Mouse (Mus musculus) CH12.LX (cell line): ENCODE measurements at regions not wholly inside any gene's neighbourhood (a gene's known extent, or its start where the extent isn't known, plus 50 kb on each side); places are given as distances from the start of the nearest gene placed in this dataset.
A peak's percentile ranks its signal among the peaks of the same experiment; 100 is the strongest.

Experiments
- DNase-seq: peaks from one replicate; pipeline ENCODE4 v3.0.0-alpha.2; 2013; ENCODE audit errors: extremely low read depth
- H3K27ac ChIP-seq: 2 replicates; pipeline ENCODE4 v1.5.1; 2012; ENCODE audit warnings: low read depth, mild to moderate bottlenecking, control low read depth, moderate library complexity; ENCODE audit not compliant: insufficient read depth
- H3K27me3 ChIP-seq: replicated peaks from 2 replicates; pipeline ENCODE3; 2012; ENCODE audit warnings: inconsistent platforms
- H3K36me3 ChIP-seq, 2 experiments: replicated peaks in 1 of 2; 2 replicates each; pipeline versions ENCODE3 to v1.6.1; 2012; ENCODE audit warnings: inconsistent platforms in 1 of 2, low read length in 1 of 2, mild to moderate bottlenecking in 1 of 2, mixed read lengths in 1 of 2, moderate library complexity in 1 of 2; ENCODE audit not compliant: control insufficient read depth in 1 of 2, insufficient read depth in 1 of 2
- H3K4me1 ChIP-seq, 2 experiments: 2 replicates each; pipeline ENCODE4 v1.6.1; 2012; ENCODE audit warnings: inconsistent platforms in 1 of 2, moderate library complexity in 1 of 2; ENCODE audit not compliant: insufficient read depth in 2 of 2, control insufficient read depth in 1 of 2
- H3K4me2 ChIP-seq: 2 replicates; pipeline ENCODE4 v1.6.1; 2012; ENCODE audit warnings: low read depth, mild to moderate bottlenecking, control low read depth; ENCODE audit not compliant: poor library complexity, insufficient read depth, severe bottlenecking
- H3K4me3 ChIP-seq, 3 experiments: fragments of 150-350 bp in 1 of 3; sonication (generic) in 1 of 3; replicated peaks in 1 of 3; 2 replicates each; pipeline versions ENCODE3 to v1.5.1; 2011 to 2012; ENCODE audit warnings: low read depth in 2 of 3, low read length in 2 of 3, mild to moderate bottlenecking in 2 of 3, moderate library complexity in 2 of 3, control low read depth in 1 of 3, improper control_type of control experiment in 1 of 3, inconsistent platforms in 1 of 3, mixed read lengths in 1 of 3; ENCODE audit not compliant: poor library complexity in 1 of 3
- H3K79me2 ChIP-seq: replicated peaks from 2 replicates; pipeline ENCODE4 v1.6.1; 2012; ENCODE audit warnings: mild to moderate bottlenecking, moderate library complexity; ENCODE audit not compliant: control insufficient read depth, poor library complexity, insufficient read depth, severe bottlenecking; ENCODE audit errors: extremely low read depth
- H3K9ac ChIP-seq: 2 replicates; pipeline ENCODE4 v1.6.1; 2012; ENCODE audit warnings: low read depth, mild to moderate bottlenecking, control low read depth, moderate library complexity; ENCODE audit not compliant: insufficient read depth
- H3K9me3 ChIP-seq: replicated peaks from 2 replicates; pipeline ENCODE3; 2012; ENCODE audit warnings: low read length, inconsistent platforms, mixed read lengths
- BHLHE40 ChIP-seq: IDR thresholded peaks from 2 replicates; pipeline ENCODE4 v1.6.1; 2011; ENCODE audit warnings: mild to moderate bottlenecking, low read depth, low read length, improper control_type of control experiment
- CHD2 ChIP-seq: IDR thresholded peaks from 2 replicates; pipeline ENCODE4 v1.6.1; 2011; ENCODE audit warnings: low read length, improper control_type of control experiment
- CTCF ChIP-seq, 2 experiments: IDR thresholded peaks in 1 of 2; conservative IDR thresholded peaks in 1 of 2; 2 replicates each; pipeline ENCODE4 v1.5.1; 2011 to 2012; ENCODE audit warnings: low read depth in 2 of 2, low read length in 2 of 2, improper control_type of control experiment in 1 of 2, inconsistent platforms in 1 of 2, mild to moderate bottlenecking in 1 of 2, moderate library complexity in 1 of 2
- ELF1 ChIP-seq: IDR thresholded peaks from 2 replicates; pipeline ENCODE4 v1.6.1; 2014; ENCODE audit warnings: low read depth, mild to moderate bottlenecking, inconsistent platforms, low read length, improper control_type of control experiment
- EP300 ChIP-seq: IDR thresholded peaks from 2 replicates; pipeline ENCODE4 v1.6.1; 2011; ENCODE audit warnings: low read length, improper control_type of control experiment
- ETS1 ChIP-seq: conservative IDR thresholded peaks from 2 replicates; pipeline ENCODE4 v1.6.1; 2012; ENCODE audit warnings: low read depth, mild to moderate bottlenecking, inconsistent platforms, low read length, improper control_type of control experiment, moderate library complexity
- GABPA ChIP-seq: IDR thresholded peaks from 2 replicates; pipeline ENCODE4 v1.6.1; 2012; ENCODE audit warnings: low read depth, low read length, improper control_type of control experiment, inconsistent platforms; ENCODE audit not compliant: insufficient replicate concordance
- HCFC1 ChIP-seq: IDR thresholded peaks from 2 replicates; pipeline ENCODE4 v1.6.1; 2012; ENCODE audit warnings: low read depth, mild to moderate bottlenecking, inconsistent platforms, low read length, improper control_type of control experiment
- IRF4 ChIP-seq: IDR thresholded peaks from 2 replicates; pipeline ENCODE4 v1.6.1; 2014; ENCODE audit warnings: low read depth, mild to moderate bottlenecking, inconsistent platforms, low read length, improper control_type of control experiment
- JUN ChIP-seq: IDR thresholded peaks from 2 replicates; pipeline ENCODE4 v1.6.1; 2011; ENCODE audit warnings: low read depth, mild to moderate bottlenecking, low read length, improper control_type of control experiment, moderate library complexity; ENCODE audit not compliant: insufficient read depth
- JUND ChIP-seq: conservative IDR thresholded peaks from 2 replicates; pipeline ENCODE4 v1.6.1; 2011; ENCODE audit warnings: low read depth, low read length, improper control_type of control experiment
- KAT2A ChIP-seq: IDR thresholded peaks from 2 replicates; pipeline ENCODE4 v1.6.1; 2012; ENCODE audit warnings: low read length, improper control_type of control experiment, inconsistent platforms; ENCODE audit not compliant: insufficient replicate concordance
- MAFK ChIP-seq: IDR thresholded peaks from 2 replicates; pipeline ENCODE4 v1.6.1; 2011; ENCODE audit warnings: low read length, improper control_type of control experiment; ENCODE audit not compliant: insufficient replicate concordance
- MAX ChIP-seq: IDR thresholded peaks from 2 replicates; pipeline ENCODE4 v1.6.1; 2011; ENCODE audit warnings: low read length, improper control_type of control experiment
- MAZ ChIP-seq: IDR thresholded peaks from 2 replicates; pipeline ENCODE4 v1.6.1; 2012; ENCODE audit warnings: low read depth, mild to moderate bottlenecking, inconsistent platforms, low read length, improper control_type of control experiment, moderate library complexity
- MEF2A ChIP-seq: IDR thresholded peaks from 2 replicates; pipeline ENCODE4 v1.6.1; 2014; ENCODE audit warnings: low read depth, mild to moderate bottlenecking, inconsistent platforms, low read length, improper control_type of control experiment, borderline replicate concordance
- MXI1 ChIP-seq: IDR thresholded peaks from 2 replicates; pipeline ENCODE4 v1.6.1; 2011; ENCODE audit warnings: mild to moderate bottlenecking, low read depth, low read length, improper control_type of control experiment
- MYC ChIP-seq: IDR thresholded peaks from 2 replicates; pipeline ENCODE4 v1.6.1; 2011; ENCODE audit warnings: low read depth, mild to moderate bottlenecking, improper control_type of control experiment, low read length
- NELFE ChIP-seq: IDR thresholded peaks from 2 replicates; pipeline ENCODE4 v1.6.1; 2011; ENCODE audit warnings: low read depth, low read length, improper control_type of control experiment
- POLR2A ChIP-seq: IDR thresholded peaks from 2 replicates; pipeline ENCODE4 v1.6.1; 2011; ENCODE audit warnings: low read depth, mild to moderate bottlenecking, improper control_type of control experiment, low read length
- POLR2AphosphoS2 ChIP-seq: IDR thresholded peaks from 2 replicates; pipeline ENCODE4 v1.6.1; 2011; ENCODE audit warnings: low read depth, low read length, improper control_type of control experiment
- RAD21 ChIP-seq: IDR thresholded peaks from 2 replicates; pipeline ENCODE4 v1.6.1; 2011; ENCODE audit warnings: low read depth, mild to moderate bottlenecking, low read length, improper control_type of control experiment, moderate library complexity
- RCOR1 ChIP-seq: conservative IDR thresholded peaks from 2 replicates; pipeline ENCODE4 v1.6.1; 2012; ENCODE audit warnings: low read depth, mild to moderate bottlenecking, inconsistent platforms, low read length, improper control_type of control experiment
- SIN3A ChIP-seq: IDR thresholded peaks from 2 replicates; pipeline ENCODE4 v1.6.1; 2012; ENCODE audit warnings: low read length, improper control_type of control experiment, inconsistent platforms
- SMC3 ChIP-seq: IDR thresholded peaks from 2 replicates; pipeline ENCODE4 v1.6.1; 2011; ENCODE audit warnings: low read depth, low read length, improper control_type of control experiment
- TCF12 ChIP-seq: IDR thresholded peaks from 2 replicates; pipeline ENCODE4 v1.6.1; 2014; ENCODE audit warnings: low read depth, mild to moderate bottlenecking, inconsistent platforms, low read length, improper control_type of control experiment
- UBTF ChIP-seq: IDR thresholded peaks from 2 replicates; pipeline ENCODE4 v1.6.1; 2012; ENCODE audit warnings: low read depth, mild to moderate bottlenecking, inconsistent platforms, low read length, improper control_type of control experiment, moderate library complexity
- USF1 ChIP-seq: IDR thresholded peaks from 2 replicates; pipeline ENCODE4 v1.6.1; 2014; ENCODE audit warnings: low read depth, mild to moderate bottlenecking, inconsistent platforms, low read length, improper control_type of control experiment
- USF2 ChIP-seq: conservative IDR thresholded peaks from 2 replicates; pipeline ENCODE4 v1.6.1; 2011; ENCODE audit warnings: low read depth, low read length, improper control_type of control experiment
- ZKSCAN1 ChIP-seq: IDR thresholded peaks from 2 replicates; pipeline ENCODE4 v1.6.1; 2012; ENCODE audit warnings: low read depth, inconsistent platforms, low read length, improper control_type of control experiment, borderline replicate concordance
- ZMIZ1 ChIP-seq: IDR thresholded peaks from 2 replicates; pipeline ENCODE4 v1.6.1; 2012; ENCODE audit warnings: low read depth, mild to moderate bottlenecking, inconsistent platforms, low read length, improper control_type of control experiment
- dilution Hi-C: fragments of 300-500 bp; cut with MboI; formaldehyde crosslinking; loops from 2 replicates; pipeline ENCODE4 v1.14.3; 2020; ENCODE audit warnings: low sequenced_read_pairs; ENCODE audit not compliant: extremely low pct_unique_long_range_greater_than_20kb, extremely low pct_ligation_motif_present
- in situ Hi-C: fragments of 300-500 bp; cut with MboI; formaldehyde crosslinking; loops from 3 replicates; pipeline ENCODE4 v1.14.3; 2019; ENCODE audit warnings: low sequenced_read_pairs, low pct_ligation_motif_present, low pct_unique_long_range_greater_than_20kb, mixed read lengths

DNA sequence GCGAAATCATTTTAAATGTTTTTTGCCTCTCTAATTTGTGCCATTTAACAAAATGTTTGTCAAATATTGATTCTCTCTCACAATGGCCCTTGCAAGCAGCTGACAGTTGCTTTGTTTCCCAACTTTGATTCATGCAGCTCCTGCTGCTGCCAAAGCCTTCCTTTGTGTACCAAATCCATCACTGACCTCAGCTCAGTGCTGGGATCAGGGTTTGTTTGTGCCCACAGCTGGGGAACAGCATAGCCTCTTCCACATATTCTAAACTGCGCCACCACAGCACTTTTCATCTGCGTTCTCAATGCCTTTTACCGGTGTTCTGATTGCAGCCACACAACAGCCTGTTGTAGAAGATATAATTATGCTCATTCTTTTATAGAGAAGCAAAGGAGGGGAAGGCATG lies 289.7 kb upstream of the Chrm2 start:
- no peaks in the 10 kb centered on the region for H3K79me2 ChIP-seq
- H3K27ac ChIP-seq, result no peak overlapping the region
- no peak overlapping the region for H3K4me2 ChIP-seq
- no peaks in the 10 kb centered on the region for H3K9me3 ChIP-seq
- in situ Hi-C loops, result no loop called here
- TF ChIP-seq MAZ, result no peak
- no peak for TF ChIP-seq ZMIZ1
- TF ChIP-seq JUN, result no peak
- no peak for TF ChIP-seq ZKSCAN1
- TF ChIP-seq POLR2AphosphoS2, result no peak
- TF ChIP-seq MXI1, result no peak
- no peak for TF ChIP-seq MEF2A
- TF ChIP-seq GABPA, result no peak
- no peak for TF ChIP-seq HCFC1
- TF ChIP-seq EP300, result no peak
- no peak for TF ChIP-seq NELFE
- no peak for TF ChIP-seq MAX
- TF ChIP-seq TCF12, result no peak
- no peak for TF ChIP-seq BHLHE40
- no peak for TF ChIP-seq ELF1
- no peak for TF ChIP-seq RCOR1
- TF ChIP-seq CTCF (conservative IDR thresholded peaks at IDR 0.05 in 1 of 2, IDR thresholded peaks at IDR 0.05 in 1 of 2; ENCODE audit: low read depth in 2 of 2, low read length in 2 of 2), result no peak
- TF ChIP-seq ETS1, result no peak
- no peak for TF ChIP-seq USF2
- H3K36me3 ChIP-seq, result no peaks in the 10 kb centered on the region
- H3K4me3 ChIP-seq, result no peak overlapping the region
- dilution Hi-C loops, result no loop called here
- DNase-seq, result no peak
- H3K4me1 ChIP-seq, result peaks cover 3 to 15% of the 10 kb centered on the region in 2 experiments; a peak in 3 of 4 replicates
- no peak overlapping the region for H3K9ac ChIP-seq
- H3K27me3 ChIP-seq, result no peaks in the 10 kb centered on the region

DNA sequence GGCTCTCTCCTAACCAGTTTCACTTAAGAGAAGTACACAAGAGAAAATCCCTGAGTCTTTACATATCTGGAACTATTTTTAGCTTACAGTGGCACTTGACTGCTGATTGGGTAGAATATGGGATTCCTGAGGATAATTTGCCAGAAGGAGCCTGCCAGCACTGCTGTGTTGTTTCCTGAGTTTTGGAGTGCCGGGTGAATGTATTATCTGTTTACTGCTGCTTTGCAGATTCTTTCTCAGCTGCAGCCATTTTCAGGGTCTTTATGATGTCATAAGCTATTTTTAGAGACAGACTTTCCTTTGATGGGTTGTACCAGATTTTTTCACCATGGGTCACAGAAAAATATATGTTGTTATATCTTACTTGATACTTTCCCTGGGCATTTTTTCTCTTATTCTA lies 279.1 kb upstream of the Chrm2 start:
- TF ChIP-seq RCOR1 (no peak), USF2 (no peak), POLR2AphosphoS2 (no peak), MXI1 (no peak), UBTF (no peak), EP300 (no peak), CTCF (conservative IDR thresholded peaks at IDR 0.05 in 1 of 2, IDR thresholded peaks at IDR 0.05 in 1 of 2; ENCODE audit: low read depth in 2 of 2, low read length in 2 of 2) (no peak), MYC (no peak), JUND (peak; percentile 63), ELF1 (no peak), TCF12 (no peak), SMC3 (no peak), ZMIZ1 (no peak), KAT2A (no peak), MAFK (no peak), IRF4 (peak; percentile 44; the same call in 1 of the 2 replicates), MEF2A (peak; percentile 88), POLR2A (no peak), SIN3A (no peak), CHD2 (no peak), GABPA (no peak), HCFC1 (no peak), USF1 (no peak), MAZ (no peak), RAD21 (no peak), JUN (peak; percentile 46)
- Histone ChIP-seq H3K9ac (no peak overlapping the region), H3K36me3 (no peaks in the 10 kb centered on the region), H3K9me3 (no peaks in the 10 kb centered on the region), H3K27me3 (no peaks in the 10 kb centered on the region), H3K79me2 (no peaks in the 10 kb centered on the region), H3K4me1 (peaks cover 3 to 18% of the 10 kb centered on the region in 2 experiments; a peak in 3 of 4 replicates), H3K27ac (no peak overlapping the region), H3K4me3 (no peak overlapping the region), H3K4me2 (no peak overlapping the region)
- dilution Hi-C loops, result no loop called here
- peak; percentile 10 for DNase-seq
- in situ Hi-C loops, result no loop called here
